Mouse (Mus musculus): ENCODE measurements around the gene Zdhhc6. TPM values are rescaled to one million over a fixed set of nuclear protein-coding genes. Genes with fewer than 3 reads are reported as not detected.

Zdhhc6 gene
- total RNA-seq, 1 experiment from 2014 or later = 35.0 TPM

DNA sequence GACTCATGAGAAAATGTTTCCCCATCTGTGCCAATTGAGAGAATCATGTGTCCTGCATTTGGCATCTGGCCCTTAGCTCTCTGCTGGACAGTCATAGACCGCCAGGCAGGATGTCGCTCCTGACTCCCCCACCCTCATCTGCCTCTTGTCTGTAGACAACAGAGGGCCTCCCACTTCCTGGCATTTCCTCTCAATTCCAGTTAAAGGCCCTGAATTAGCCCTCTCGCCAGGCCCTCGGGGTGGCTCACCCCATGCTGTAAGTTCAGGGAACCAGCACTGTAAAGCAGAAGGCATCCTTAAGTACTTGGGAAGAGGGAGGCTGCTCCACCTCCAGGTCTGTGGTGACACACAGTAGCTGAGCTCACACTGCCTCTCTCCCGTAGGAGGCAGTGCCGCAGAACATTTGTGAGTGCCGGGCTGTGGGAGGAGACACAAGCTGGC, 71.0 kb downstream of the Zdhhc6 start:
- ATAC-seq (replicated peaks in 1 of 2; ENCODE audit: insufficient read depth in 1 of 2, low FRiP score in 2 of 2, low TSS enrichment in 1 of 2, low read depth in 1 of 2, poor library complexity in 2 of 2, severe bottlenecking in 2 of 2) = peak; percentile 32 to 48; a peak in 1 of 4 replicates

GRCm38 (mm10) chr19:55241186-55241645, 74.6 kb downstream of the Zdhhc6 start, which contains the start of gene Gucy2g:
Gene Gucy2g (minus strand): TSS chr19:55241236.
- ATAC-seq (replicated peaks in 1 of 2; ENCODE audit: insufficient read depth in 1 of 2, low FRiP score in 2 of 2, low TSS enrichment in 1 of 2, low read depth in 1 of 2, poor library complexity in 2 of 2, severe bottlenecking in 2 of 2) = no peak

DNA sequence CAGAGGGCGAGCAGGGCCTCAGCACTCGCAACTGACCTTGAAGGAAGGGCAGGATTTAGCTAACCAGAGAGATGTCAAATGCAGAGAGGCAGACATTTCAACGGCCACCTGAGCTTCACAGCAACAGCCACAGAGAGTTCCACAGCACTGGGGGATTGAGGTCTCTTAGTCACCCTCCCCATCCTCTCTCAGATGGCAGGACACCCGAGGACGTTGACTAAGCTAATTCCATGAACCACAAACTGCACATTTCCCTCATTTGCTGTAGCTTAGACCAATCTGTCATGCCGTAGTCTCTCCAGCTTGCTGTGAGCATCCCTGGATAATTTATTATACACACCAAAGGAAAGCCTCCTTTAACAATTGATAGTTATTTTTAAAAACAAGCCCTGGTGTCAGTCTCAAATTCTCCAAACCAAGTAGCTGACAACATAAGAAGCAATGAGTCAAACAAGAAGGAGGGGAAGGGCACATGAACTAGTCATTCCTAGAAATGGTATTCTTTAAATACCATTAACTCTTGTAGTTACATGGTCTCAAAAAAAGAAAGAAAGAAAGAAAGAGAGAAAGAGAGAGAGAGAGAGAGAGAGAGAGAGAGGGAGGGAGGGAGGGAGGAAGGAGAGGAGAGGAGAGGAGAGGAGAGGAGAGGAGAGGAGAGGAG, 75.9 kb downstream of the Zdhhc6 start:
- no peak for ATAC-seq (replicated peaks in 1 of 2; ENCODE audit: insufficient read depth in 1 of 2, low FRiP score in 2 of 2, low TSS enrichment in 1 of 2, low read depth in 1 of 2, poor library complexity in 2 of 2, severe bottlenecking in 2 of 2)

- ATAC-seq (replicated peaks in 1 of 2; ENCODE audit: insufficient read depth in 1 of 2, low FRiP score in 2 of 2, low TSS enrichment in 1 of 2, low read depth in 1 of 2, poor library complexity in 2 of 2, severe bottlenecking in 2 of 2) = no peak
Measured at GRCm38 (mm10) chr19:55236564-55236963, 79.3 kb downstream of the Zdhhc6 start.

- no peak for ATAC-seq (replicated peaks in 1 of 2; ENCODE audit: insufficient read depth in 1 of 2, low FRiP score in 2 of 2, low TSS enrichment in 1 of 2, low read depth in 1 of 2, poor library complexity in 2 of 2, severe bottlenecking in 2 of 2)
Measured at GRCm38 (mm10) chr19:55236026-55236425, 79.8 kb downstream of the Zdhhc6 start.

- peak in 1 of 2 experiments; percentile 72; a peak in 2 of 4 replicates for ATAC-seq (replicated peaks in 1 of 2; ENCODE audit: insufficient read depth in 1 of 2, low FRiP score in 2 of 2, low TSS enrichment in 1 of 2, low read depth in 1 of 2, poor library complexity in 2 of 2, severe bottlenecking in 2 of 2)
Measured at GRCm38 (mm10) chr19:55232136-55232535, 83.7 kb downstream of the Zdhhc6 start.

DNA sequence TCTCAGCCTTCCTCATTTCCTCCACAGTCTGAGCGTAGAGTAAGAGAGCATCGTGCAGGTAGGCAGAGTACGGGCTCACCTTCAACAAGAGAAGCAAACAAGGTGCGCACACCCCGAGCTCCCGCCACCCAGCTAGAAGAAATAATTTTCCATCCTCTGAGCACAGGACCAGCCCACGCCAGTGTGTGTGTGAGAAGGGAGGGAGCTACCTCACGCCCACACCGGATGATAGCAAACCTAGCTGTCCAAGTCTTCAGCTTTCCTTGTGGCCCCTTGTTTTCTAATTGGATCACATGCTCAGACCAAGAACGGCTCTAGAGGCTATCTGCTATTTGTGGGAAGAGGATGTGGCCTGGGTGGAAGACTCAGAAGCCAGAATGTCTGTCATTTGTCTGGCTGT, 84.8 kb downstream of the Zdhhc6 start:
- ATAC-seq (replicated peaks in 1 of 2; ENCODE audit: insufficient read depth in 1 of 2, low FRiP score in 2 of 2, low TSS enrichment in 1 of 2, low read depth in 1 of 2, poor library complexity in 2 of 2, severe bottlenecking in 2 of 2) = no peak

DNA sequence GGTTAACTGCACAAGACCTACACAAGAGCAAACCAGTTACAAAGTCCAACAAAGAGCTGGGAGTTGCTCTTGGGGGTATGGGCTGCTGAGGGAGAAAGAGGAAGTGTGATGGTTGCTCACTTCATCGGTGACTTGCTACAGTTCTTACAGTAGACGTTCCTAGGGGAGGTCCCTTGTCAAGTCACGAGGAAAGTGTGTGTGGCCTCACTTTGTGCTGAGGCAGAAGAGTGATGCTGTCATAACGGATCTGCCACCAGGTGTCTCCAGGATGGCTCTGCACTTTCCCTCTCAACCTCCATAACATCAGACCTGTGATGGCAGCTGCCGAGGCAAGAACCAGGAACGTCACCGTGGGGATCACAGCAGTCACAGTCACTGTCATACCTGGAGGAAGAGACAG, 88.7 kb downstream of the Zdhhc6 start:
- peak in 1 of 2 experiments; percentile 54; a peak in 1 of 4 replicates for ATAC-seq (replicated peaks in 1 of 2; ENCODE audit: insufficient read depth in 1 of 2, low FRiP score in 2 of 2, low TSS enrichment in 1 of 2, low read depth in 1 of 2, poor library complexity in 2 of 2, severe bottlenecking in 2 of 2)

GRCm38 (mm10) chr19:55226621-55227020, 89.2 kb downstream of the Zdhhc6 start:
- no peak for ATAC-seq (replicated peaks in 1 of 2; ENCODE audit: insufficient read depth in 1 of 2, low FRiP score in 2 of 2, low TSS enrichment in 1 of 2, low read depth in 1 of 2, poor library complexity in 2 of 2, severe bottlenecking in 2 of 2)

DNA sequence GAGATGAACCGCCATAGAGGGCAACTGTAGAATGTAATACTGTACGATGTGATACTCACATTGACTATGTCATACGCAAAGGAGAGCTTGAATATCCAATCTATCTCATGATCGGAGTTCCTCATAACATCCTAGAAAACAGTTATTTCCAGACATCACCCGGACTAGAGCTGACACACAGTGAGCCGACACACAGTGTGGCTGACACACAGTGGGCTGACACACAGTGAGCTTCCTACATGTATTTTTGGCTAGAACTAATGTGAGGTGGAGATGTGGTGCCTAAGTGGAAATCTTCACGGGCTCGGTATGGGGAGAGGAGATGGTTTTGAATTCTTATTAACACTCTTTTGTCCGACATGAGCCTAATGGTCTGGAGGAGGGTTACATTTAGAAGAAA, 93.6 kb downstream of the Zdhhc6 start:
- ATAC-seq (replicated peaks in 1 of 2; ENCODE audit: insufficient read depth in 1 of 2, low FRiP score in 2 of 2, low TSS enrichment in 1 of 2, low read depth in 1 of 2, poor library complexity in 2 of 2, severe bottlenecking in 2 of 2) = no peak

Other genes starting within 250 kb of the Zdhhc6 start
- 16.3 and 19.3 TPM in 2 replicates for gene Gpam, start 188.8 kb downstream of the Zdhhc6 start, total RNA-seq (2017)
- not detected in 2 replicates for gene Tectb, start 135.3 kb downstream of the Zdhhc6 start, total RNA-seq (2017)
- not detected in 2 replicates for gene Gucy2g, start 74.8 kb downstream of the Zdhhc6 start, total RNA-seq (2017)
- 92.1 and 157 TPM in 2 replicates for gene Acsl5, start 64.1 kb downstream of the Zdhhc6 start, total RNA-seq (2017)
- gene Vti1a, start 263 bp upstream of the Zdhhc6 start, total RNA-seq (2017) = 31.8 and 44.3 TPM in 2 replicates

All from hematopoietic stem cell, adult 5-6 weeks (primary cell).